Mouse (Mus musculus): Measurements from ENCODE around the gene Rundc3b. TPM values are rescaled to one million over a fixed set of nuclear protein-coding genes. Genes with fewer than 3 reads are reported as not detected.

Rundc3b gene
- polyA plus RNA-seq, 2 experiments, result 0.06 to 0.10 TPM

GRCm38 (mm10) chr5:8488701-8489297, 134.0 kb downstream of the Rundc3b start:
- Histone ChIP-seq H3K4me2 (ENCODE audit: low read depth) (no peak overlapping the region), H3K9me3 (ENCODE audit: control insufficient read depth, low read length) (no peaks in the 10 kb centered on the region), H3K4me1 (replicated peaks; ENCODE audit: control insufficient read depth in 2 of 2, insufficient read depth in 2 of 2, low read length in 1 of 2) (no peaks in the 10 kb centered on the region), H3K36me3 (replicated peaks; ENCODE audit: control insufficient read depth, insufficient read depth, low read depth) (no peaks in the 10 kb centered on the region), H3K27me3 (ENCODE audit: control insufficient read depth, insufficient read depth, low read length) (no peaks in the 10 kb centered on the region), H3K4me3 (ENCODE audit: insufficient read depth in 1 of 2, low read depth in 2 of 2, low read length in 2 of 2) (no peak overlapping the region), H3K27ac (no peak overlapping the region), H3K9ac (replicated peaks) (no peak overlapping the region)
- ATAC-seq (ENCODE audit: insufficient read depth) (no peak), DNase-seq (ENCODE audit: low read depth in 3 of 3, low spot score in 3 of 3) (no peak)
- TF ChIP-seq EP300 (IDR thresholded peaks at IDR 0.05; ENCODE audit: low read depth) (no peak), CTCF (IDR thresholded peaks at IDR 0.05; ENCODE audit: low read depth) (no peak)
- WGBS (ENCODE audit: insufficient replicate concordance), result 66% methylated on average over 2 of the region's 2 CpGs

GRCm38 (mm10) chr5:8487989-8488700, 134.6 kb downstream of the Rundc3b start:
- Histone ChIP-seq H3K9ac (replicated peaks) (no peak overlapping the region), H3K4me2 (ENCODE audit: low read depth) (no peak overlapping the region), H3K4me1 (replicated peaks; ENCODE audit: control insufficient read depth in 2 of 2, insufficient read depth in 2 of 2, low read length in 1 of 2) (no peaks in the 10 kb centered on the region), H3K27me3 (ENCODE audit: control insufficient read depth, insufficient read depth, low read length) (no peaks in the 10 kb centered on the region), H3K27ac (no peak overlapping the region), H3K36me3 (replicated peaks; ENCODE audit: control insufficient read depth, insufficient read depth, low read depth) (no peaks in the 10 kb centered on the region), H3K4me3 (ENCODE audit: insufficient read depth in 1 of 2, low read depth in 2 of 2, low read length in 2 of 2) (no peak overlapping the region), H3K9me3 (ENCODE audit: control insufficient read depth, low read length) (no peaks in the 10 kb centered on the region)
- DNase-seq (ENCODE audit: low read depth in 3 of 3, low spot score in 3 of 3) (no peak), ATAC-seq (ENCODE audit: insufficient read depth) (no peak)
- TF ChIP-seq EP300 (IDR thresholded peaks at IDR 0.05; ENCODE audit: low read depth) (no peak), CTCF (IDR thresholded peaks at IDR 0.05; ENCODE audit: low read depth) (no peak)
- 52% methylated on average over 4 of the region's 4 CpGs for WGBS (ENCODE audit: insufficient replicate concordance)

GRCm38 (mm10) chr5:8456561-8456960, 166.2 kb downstream of the Rundc3b start:
- no peaks in the 10 kb centered on the region for H3K9me3 ChIP-seq (ENCODE audit: control insufficient read depth, low read length)
- TF ChIP-seq CTCF (IDR thresholded peaks at IDR 0.05; ENCODE audit: low read depth), result no peak
- TF ChIP-seq EP300 (IDR thresholded peaks at IDR 0.05; ENCODE audit: low read depth), result no peak
- H3K4me2 ChIP-seq (ENCODE audit: low read depth), result no peak overlapping the region
- H3K4me3 ChIP-seq (ENCODE audit: insufficient read depth in 1 of 2, low read depth in 2 of 2, low read length in 2 of 2), result no peak overlapping the region
- no peak overlapping the region for H3K27ac ChIP-seq
- no peak for DNase-seq (ENCODE audit: low read depth in 3 of 3, low spot score in 3 of 3)
- WGBS (ENCODE audit: insufficient replicate concordance), result 81% methylated on average over 5 of the region's 5 CpGs
- H3K36me3 ChIP-seq (replicated peaks; ENCODE audit: control insufficient read depth, insufficient read depth, low read depth), result no peaks in the 10 kb centered on the region
- H3K4me1 ChIP-seq (replicated peaks; ENCODE audit: control insufficient read depth in 2 of 2, insufficient read depth in 2 of 2, low read length in 1 of 2), result no peaks in the 10 kb centered on the region
- ATAC-seq (ENCODE audit: insufficient read depth), result no peak
- no peak overlapping the region for H3K9ac ChIP-seq (replicated peaks)
- no peaks in the 10 kb centered on the region for H3K27me3 ChIP-seq (ENCODE audit: control insufficient read depth, insufficient read depth, low read length)

GRCm38 (mm10) chr5:8455565-8455964, 167.2 kb downstream of the Rundc3b start:
- Histone ChIP-seq H3K9me3 (ENCODE audit: control insufficient read depth, low read length) (no peaks in the 10 kb centered on the region), H3K4me3 (ENCODE audit: insufficient read depth in 1 of 2, low read depth in 2 of 2, low read length in 2 of 2) (no peak overlapping the region), H3K4me1 (replicated peaks; ENCODE audit: control insufficient read depth in 2 of 2, insufficient read depth in 2 of 2, low read length in 1 of 2) (no peaks in the 10 kb centered on the region), H3K27me3 (ENCODE audit: control insufficient read depth, insufficient read depth, low read length) (no peaks in the 10 kb centered on the region), H3K36me3 (replicated peaks; ENCODE audit: control insufficient read depth, insufficient read depth, low read depth) (no peaks in the 10 kb centered on the region), H3K27ac (no peak overlapping the region), H3K9ac (replicated peaks) (no peak overlapping the region), H3K4me2 (ENCODE audit: low read depth) (no peak overlapping the region)
- ATAC-seq (ENCODE audit: insufficient read depth) (no peak), DNase-seq (ENCODE audit: low read depth in 3 of 3, low spot score in 3 of 3) (no peak)
- TF ChIP-seq EP300 (IDR thresholded peaks at IDR 0.05; ENCODE audit: low read depth) (no peak), CTCF (IDR thresholded peaks at IDR 0.05; ENCODE audit: low read depth) (no peak)

Other genes starting within 250 kb of the Rundc3b start
- gene Dbf4, start 200.2 kb downstream of the Rundc3b start, polyA plus RNA-seq (2012; rRNA removed), result 13.6 and 24.8 TPM in 2 replicates
- gene Dbf4, start 200.2 kb downstream of the Rundc3b start, polyA plus RNA-seq (2014; fragmentation: Nextera tagmentation; extraction: Ambion mirVana), result 32.9 and 34.4 TPM in 2 replicates
- 2.2 and 3.4 TPM in 2 replicates for gene Slc25a40, start 200.1 kb downstream of the Rundc3b start, polyA plus RNA-seq (2012; rRNA removed)
- gene Slc25a40, start 200.1 kb downstream of the Rundc3b start, polyA plus RNA-seq (2014; fragmentation: Nextera tagmentation; extraction: Ambion mirVana), result 3.7 and 4.2 TPM in 2 replicates
- gene Abcb1a, start 37.1 kb upstream of the Rundc3b start, polyA plus RNA-seq (2012; rRNA removed), result 0.60 and 0.74 TPM in 2 replicates
- 0.50 and 0.53 TPM in 2 replicates for gene Abcb1a, start 37.1 kb upstream of the Rundc3b start, polyA plus RNA-seq (2014; fragmentation: Nextera tagmentation; extraction: Ambion mirVana)
- 0.20 and 0.22 TPM in 2 replicates for gene Abcb1b, start 175.2 kb upstream of the Rundc3b start, polyA plus RNA-seq (2012; rRNA removed)
- 0.84 and 0.87 TPM in 2 replicates for gene Abcb1b, start 175.2 kb upstream of the Rundc3b start, polyA plus RNA-seq (2014; fragmentation: Nextera tagmentation; extraction: Ambion mirVana)